Mouse (Mus musculus) Patski (cell line): ENCODE data around the gene Adh4. TPM values are rescaled to one million over a fixed set of nuclear protein-coding genes. Genes with fewer than 3 reads are reported as not detected.

ENCODE experiments used
- ATAC-seq: fragments of 100-300 bp; one replicate; pipeline ENCODE4 v1.8.0; 2021
- CTCF ChIA-PET: fragments of 350-600 bp; sonication (Branson Sonifier 250); formaldehyde crosslinking; loops from one replicate; lab custom pipeline; 2022; ENCODE audit warnings: inconsistent platforms; lab: Charles Lee
- POLR2A ChIA-PET: fragments of 350-600 bp; sonication (Branson Sonifier 250); formaldehyde crosslinking; loops from one replicate; lab custom pipeline; 2022; ENCODE audit warnings: antibody characterized with exemption, inconsistent platforms; lab: Charles Lee
- DNase-seq: peaks from one replicate; pipeline ENCODE4 v3.0.0-alpha.2; 2011; ENCODE audit warnings: low read depth, low spot score
- H3K27me3 ChIP-seq: fragments of 371-371 bp; one replicate; pipeline ENCODE4 v1.5.1; 2021
- CTCF ChIP-seq: fragments of 100-300 bp; IDR thresholded peaks from one replicate; pipeline ENCODE4 v1.5.1; 2021
- in situ Hi-C: fragments of 300-500 bp; cut with MboI; formaldehyde crosslinking; loops from 3 replicates; pipeline ENCODE4 v1.11.1; 2018; ENCODE audit warnings: low pct_unique_long_range_greater_than_20kb, mixed read lengths
- polyA plus RNA-seq: library from polyadenylated mRNA; unstranded; gene quantifications from one replicate; pipeline ENCODE4 v1.2.3, GENCODE M21; 2021

Gene Adh4
- polyA plus RNA-seq, 1 experiment from 2014 or later = not detected

- ChIA-PET CTCF (interaction anchor here (0.7 to 7.1 kb wide), 6 partner anchors 12 to 210 kb away, joined by 3 to 88 read pairs (median 8); no protein-coding TSS in a partner anchor), POLR2A (no interaction called here)
- in situ Hi-C loops = loop anchor here (10.0 kb wide), 1 partner anchor 213 kb away; the partner anchor contains the start of gene 4930579F01Rik
- no peak for TF ChIP-seq CTCF
- H3K27me3 ChIP-seq = no peaks in the 10 kb centered on the region
- ATAC-seq (no peak), DNase-seq (no peak)
These were observed 7.3 kb upstream of the Adh4 start for GRCm38 (mm10) chr3:138407920-138408319.

- ATAC-seq (no peak), DNase-seq (no peak)
- CTCF ChIA-PET = interaction anchor here (1.3 to 7.1 kb wide), 7 partner anchors 11 to 212 kb away, joined by 3 to 88 read pairs (median 7); no protein-coding TSS in a partner anchor
- no peak for TF ChIP-seq CTCF
- H3K27me3 ChIP-seq = no peaks in the 10 kb centered on the region
- in situ Hi-C loops = loop anchor here (10.0 kb wide), 1 partner anchor 215 kb away; the partner anchor contains the start of gene 4930579F01Rik
- POLR2A ChIA-PET = no interaction called here
These were observed 5.7 kb upstream of the Adh4 start for GRCm38 (mm10) chr3:138409585-138409984.

- CTCF ChIA-PET = interaction anchor here (1.5 to 7.1 kb wide), 4 partner anchors 10 to 213 kb away, joined by 3 to 88 read pairs (median 8); no protein-coding TSS in a partner anchor
These were observed 5.1 kb upstream of the Adh4 start for GRCm38 (mm10) chr3:138410211-138410610.

GRCm38 (mm10) chr3:138419369-138419768, 4.1 kb downstream of the Adh4 start:
- TF ChIP-seq CTCF = no peak
- peaks cover 3% of the 10 kb centered on the region for H3K27me3 ChIP-seq
- ATAC-seq = no peak
- in situ Hi-C loops = no loop called here
- ChIA-PET POLR2A (no interaction called here), CTCF (interaction anchor here (1.4 to 2.3 kb wide), 4 partner anchors 10 to 221 kb away, joined by 3 to 10 read pairs (median 5); no protein-coding TSS in a partner anchor)
- no peak for DNase-seq

More at GRCm38 (mm10) chr3:138410211-138410610, 5.1 kb upstream of the Adh4 start:
- ATAC-seq (no peak), DNase-seq (no peak)
- POLR2A ChIA-PET = no interaction called here
- no peaks in the 10 kb centered on the region for H3K27me3 ChIP-seq
- in situ Hi-C loops = no loop called here
- no peak for TF ChIP-seq CTCF

GRCm38 (mm10) chr3:138420385-138420784, 5.1 kb downstream of the Adh4 start:
- TF ChIP-seq CTCF = no peak
- DNase-seq = no peak
- in situ Hi-C loops = no loop called here
- no peak for ATAC-seq
- ChIA-PET POLR2A (interaction anchor here (0.6 kb wide), 2 partner anchors 151 to 231 kb away, joined by 3 to 4 read pairs; no protein-coding TSS in a partner anchor), CTCF (interaction anchor here (0.8 to 2.3 kb wide), 5 partner anchors 11 to 222 kb away, joined by 3 to 10 read pairs (median 5); no protein-coding TSS in a partner anchor)
- H3K27me3 ChIP-seq = peaks cover 3% of the 10 kb centered on the region

GRCm38 (mm10) chr3:138423664-138424063, 8.4 kb downstream of the Adh4 start:
- in situ Hi-C loops = no loop called here
- no peak for TF ChIP-seq CTCF
- peaks cover 3% of the 10 kb centered on the region for H3K27me3 ChIP-seq
- DNase-seq (no peak), ATAC-seq (no peak)
- CTCF ChIA-PET = interaction anchor here (3.4 kb wide), 1 partner anchor 18 kb away, joined by 14 read pairs; no protein-coding TSS in a partner anchor
- POLR2A ChIA-PET = interaction anchor here (0.6 kb wide), 1 partner anchor 18 kb away, joined by 5 read pairs; no protein-coding TSS in a partner anchor

GRCm38 (mm10) chr3:138424247-138424646, 9.0 kb downstream of the Adh4 start:
- ATAC-seq (no peak), DNase-seq (no peak)
- ChIA-PET POLR2A (interaction anchor here (0.6 kb wide), 1 partner anchor 17 kb away, joined by 5 read pairs; no protein-coding TSS in a partner anchor), CTCF (interaction anchor here (3.4 kb wide), 1 partner anchor 19 kb away, joined by 14 read pairs; no protein-coding TSS in a partner anchor)
- no peak for TF ChIP-seq CTCF
- H3K27me3 ChIP-seq = peaks cover 3% of the 10 kb centered on the region
- in situ Hi-C loops = no loop called here

GRCm38 (mm10) chr3:138430360-138430976, 15.2 kb downstream of the Adh4 start:
- TF ChIP-seq CTCF = no peak
- CTCF ChIA-PET = interaction anchor here (1.7 to 2.5 kb wide), 2 partner anchors 26 to 233 kb away, joined by 7 to 23 read pairs; no protein-coding TSS in a partner anchor
- in situ Hi-C loops = loop anchor here (5.0 to 25.0 kb wide), 4 partner anchors 206 to 656 kb away; partner anchors contain the start of gene Dapp1

GRCm38 (mm10) chr3:138431835-138432234, 16.6 kb downstream of the Adh4 start:
- H3K27me3 ChIP-seq = peaks cover 15% of the 10 kb centered on the region
- peak; percentile 68 for TF ChIP-seq CTCF
- CTCF ChIA-PET = interaction anchor here (0.8 to 2.5 kb wide), 17 partner anchors 8 to 244 kb away, joined by 3 to 23 read pairs (median 5); partner anchors contain the start of gene Adh7
- POLR2A ChIA-PET = no interaction called here
- in situ Hi-C loops = loop anchor here (5.0 to 25.0 kb wide), 4 partner anchors 207 to 657 kb away; partner anchors contain the start of gene Dapp1
- DNase-seq = no peak
- ATAC-seq = peak; percentile 57

More at GRCm38 (mm10) chr3:138430360-138430976, 15.2 kb downstream of the Adh4 start:
- POLR2A ChIA-PET = no interaction called here
- peaks cover 9% of the 10 kb centered on the region for H3K27me3 ChIP-seq
- no peak for DNase-seq
- ATAC-seq = no peak

GRCm38 (mm10) chr3:138438716-138439115, 23.4 kb downstream of the Adh4 start:
- no peak for TF ChIP-seq CTCF
- DNase-seq = no peak
- in situ Hi-C loops = loop anchor here (10.0 to 25.0 kb wide), 3 partner anchors 214 to 664 kb away; partner anchors contain the start of gene Dapp1
- POLR2A ChIA-PET = interaction anchor here (0.8 kb wide), 1 partner anchor 187 kb away, joined by 5 read pairs; no protein-coding TSS in a partner anchor
- peaks cover 15% of the 10 kb centered on the region for H3K27me3 ChIP-seq
- ATAC-seq = no peak
- CTCF ChIA-PET = interaction anchor here (0.5 to 3.4 kb wide), 3 partner anchors 33 to 242 kb away, joined by 3 to 19 read pairs (median 6); no protein-coding TSS in a partner anchor
